ENCODE assay signal across 8 mouse cellular contexts in genomic region chr14:51930824-51931223, GRCm38 (mm10). TPM values are rescaled to one million over a fixed set of nuclear protein-coding genes. Genes with fewer than 3 reads are reported as not detected.
DNase-seq lines count a peak whose midpoint lies in the region; ATAC-seq and TF ChIP-seq lines count a peak whose summit lies in the region.

No protein-coding gene starts in this region.

- H3K4me1 ChIP-seq in forebrain, embryonic 14.5 days (ENCODE audit: control insufficient read depth, insufficient read depth, low read length), result no peaks in the 10 kb centered on the region
- peaks cover 25% of the 10 kb centered on the region for H3K4me1 ChIP-seq in lung, embryonic 15.5 days

- TF ChIP-seq POLR2A in brain, embryonic 14.5 days (IDR thresholded peaks at IDR 0.05; ENCODE audit: borderline replicate concordance, extremely low read depth, insufficient read depth, insufficient read length, poor library complexity, severe bottlenecking), result no peak

- H3K9me3 ChIP-seq in forebrain, embryonic 14.5 days (replicated peaks; ENCODE audit: control insufficient read depth, low read length), result no peaks in the 10 kb centered on the region
- H3K9me3 ChIP-seq in lung, embryonic 15.5 days, result no peaks in the 10 kb centered on the region

- no peak overlapping the region for H3K27ac ChIP-seq in forebrain, embryonic 14.5 days (ENCODE audit: low read depth, low read length)
- H3K27ac ChIP-seq in lung, embryonic 15.5 days, result no peak overlapping the region

- peak; percentile 71 for TF ChIP-seq CTCF in brain, embryonic 14.5 days (IDR thresholded peaks at IDR 0.05; ENCODE audit: borderline replicate concordance, extremely low read depth, insufficient read depth, insufficient read length)

- no peaks in the 10 kb centered on the region for H3K27me3 ChIP-seq in forebrain, embryonic 14.5 days (replicated peaks; ENCODE audit: control insufficient read depth, insufficient read depth, low read length)
- H3K27me3 ChIP-seq in lung, embryonic 15.5 days, result no peaks in the 10 kb centered on the region

- H3K9ac ChIP-seq in forebrain, embryonic 14.5 days (ENCODE audit: low read length), result no peak overlapping the region; the same call in 1 of the 2 replicates
- H3K9ac ChIP-seq in lung, embryonic 15.5 days, result no peak overlapping the region

- WGBS in forebrain, embryonic 14.5 days, result 33% methylated on average over 5 of the region's 5 CpGs
- WGBS in lung, embryonic 15.5 days, result 27% methylated on average over 5 of the region's 5 CpGs

- ATAC-seq in forebrain, embryonic 14.5 days, result peak; percentile 93
- ATAC-seq in lung, embryonic 15.5 days (ENCODE audit: borderline replicate concordance, extremely low read depth, low FRiP score, low TSS enrichment), result peak; percentile 68
- ATAC-seq in erythroid progenitor cell, adult 5-6 weeks (replicated peaks; ENCODE audit: low FRiP score, poor library complexity, severe bottlenecking), result no peak

- H3K4me2 ChIP-seq in forebrain, embryonic 14.5 days (ENCODE audit: low read length), result no peak overlapping the region
- H3K4me2 ChIP-seq in lung, embryonic 15.5 days, result no peak overlapping the region

- peak; percentile 76 for DNase-seq in ES-CJ7 (ENCODE audit: low read depth, low spot score)
- DNase-seq in brain, embryonic 14.5 days (ENCODE audit: low read depth), result peak; percentile 90
- peak; percentile 89 for DNase-seq in forebrain, embryonic 14.5 days (ENCODE audit: low spot score)
- peak; percentile 50 to 68 for DNase-seq in heart, postnatal 36 days
- DNase-seq in kidney, postnatal 4 days, result peak; percentile 66 to 78
- DNase-seq in ovary, postnatal 36 days (ENCODE audit: low spot score), result peak; percentile 45

- H3K4me3 ChIP-seq in forebrain, embryonic 14.5 days (ENCODE audit: low read depth, low read length), result no peak overlapping the region
- H3K4me3 ChIP-seq in lung, embryonic 15.5 days, result no peak overlapping the region

- H3K36me3 ChIP-seq in forebrain, embryonic 14.5 days (ENCODE audit: control insufficient read depth, insufficient read depth, low read length), result no peaks in the 10 kb centered on the region
- no peaks in the 10 kb centered on the region for H3K36me3 ChIP-seq in lung, embryonic 15.5 days

- intact Hi-C loops in heart, postnatal 36 days (cut with DNase I), result loop anchor here (1.0 kb wide), 1 partner anchor 28 kb away; no protein-coding TSS in a partner anchor

RNA-seq across cellular contexts. Expression of gene Rnase13, which starts 8.3 kb away (rescaled TPM):
- polyA plus RNA-seq in brain, embryonic 14.5 days (2012; rRNA removed), result not detected in 2 replicates
- polyA plus RNA-seq in forebrain, embryonic 14.5 days (2014; fragmentation: Nextera tagmentation; extraction: Ambion mirVana), result not detected in 2 replicates
- total RNA-seq in heart, postnatal 36 days (2021), result not detected
- polyA plus RNA-seq in lung, embryonic 15.5 days (2015; fragmentation: Nextera tagmentation; extraction: Ambion mirVana), result not detected in 2 replicates
- total RNA-seq in erythroid progenitor cell, adult 5-6 weeks (2015; ENCODE audit: low replicate concordance), result not detected in 2 replicates
- not detected in 2 replicates for total RNA-seq in erythroid progenitor cell, adult 5-6 weeks (2017; ENCODE audit: low replicate concordance)

RNA-seq across cellular contexts. Expression of gene Tppp2, which starts 12.6 kb away (rescaled TPM):
- not detected in 2 replicates for polyA plus RNA-seq in brain, embryonic 14.5 days (2012; rRNA removed)
- polyA plus RNA-seq in forebrain, embryonic 14.5 days (2014; fragmentation: Nextera tagmentation; extraction: Ambion mirVana), result not detected in 2 replicates
- total RNA-seq in heart, postnatal 36 days (2021), result not detected
- not detected in 2 replicates for polyA plus RNA-seq in lung, embryonic 15.5 days (2015; fragmentation: Nextera tagmentation; extraction: Ambion mirVana)
- not detected in 2 replicates for total RNA-seq in erythroid progenitor cell, adult 5-6 weeks (2015; ENCODE audit: low replicate concordance)
- total RNA-seq in erythroid progenitor cell, adult 5-6 weeks (2017; ENCODE audit: low replicate concordance), result not detected in 2 replicates

RNA-seq across cellular contexts. Expression of gene Ndrg2, which starts 16.9 kb away (rescaled TPM):
- 80.5 and 115 TPM in 2 replicates for polyA plus RNA-seq in brain, embryonic 14.5 days (2012; rRNA removed)
- polyA plus RNA-seq in forebrain, embryonic 14.5 days (2014; fragmentation: Nextera tagmentation; extraction: Ambion mirVana), result 127 and 139 TPM in 2 replicates
- 1,000 to 10,000 TPM; 1,444 to 1,487 TPM for total RNA-seq in heart, postnatal 36 days (2021)
- 60.6 and 63.7 TPM in 2 replicates for polyA plus RNA-seq in lung, embryonic 15.5 days (2015; fragmentation: Nextera tagmentation; extraction: Ambion mirVana)
- 18.4 TPM in 1 of 2 replicates, not detected in the other for total RNA-seq in erythroid progenitor cell, adult 5-6 weeks (2015; ENCODE audit: low replicate concordance)
- total RNA-seq in erythroid progenitor cell, adult 5-6 weeks (2017; ENCODE audit: low replicate concordance), result 5.9 and 9.2 TPM in 2 replicates

RNA-seq across cellular contexts. Expression of gene Slc39a2, which starts 38.1 kb away (rescaled TPM):
- polyA plus RNA-seq in brain, embryonic 14.5 days (2012; rRNA removed), result 12.1 and 15.3 TPM in 2 replicates
- 0.62 and 0.82 TPM in 2 replicates for polyA plus RNA-seq in forebrain, embryonic 14.5 days (2014; fragmentation: Nextera tagmentation; extraction: Ambion mirVana)
- total RNA-seq in heart, postnatal 36 days (2021), result under 1 TPM; 0.11 to 0.22 TPM
- 0.34 and 0.38 TPM in 2 replicates for polyA plus RNA-seq in lung, embryonic 15.5 days (2015; fragmentation: Nextera tagmentation; extraction: Ambion mirVana)
- total RNA-seq in erythroid progenitor cell, adult 5-6 weeks (2015; ENCODE audit: low replicate concordance), result 2.1 TPM in 1 of 2 replicates, not detected in the other
- total RNA-seq in erythroid progenitor cell, adult 5-6 weeks (2017; ENCODE audit: low replicate concordance), result not detected in 2 replicates

RNA-seq across cellular contexts. Expression of gene Mettl17, which starts 46.2 kb away (rescaled TPM):
- 64.9 and 76.0 TPM in 2 replicates for polyA plus RNA-seq in brain, embryonic 14.5 days (2012; rRNA removed)
- 64.7 and 64.9 TPM in 2 replicates for polyA plus RNA-seq in forebrain, embryonic 14.5 days (2014; fragmentation: Nextera tagmentation; extraction: Ambion mirVana)
- 10 to 100 TPM; 19.3 to 24.4 TPM for total RNA-seq in heart, postnatal 36 days (2021)
- 40.0 and 40.1 TPM in 2 replicates for polyA plus RNA-seq in lung, embryonic 15.5 days (2015; fragmentation: Nextera tagmentation; extraction: Ambion mirVana)
- total RNA-seq in erythroid progenitor cell, adult 5-6 weeks (2015; ENCODE audit: low replicate concordance), result 1.7 and 4.3 TPM in 2 replicates
- total RNA-seq in erythroid progenitor cell, adult 5-6 weeks (2017; ENCODE audit: low replicate concordance), result 11.3 TPM in 1 of 2 replicates, not detected in the other
